Mouse (Mus musculus) CD4-positive helper T cell, adult 2 months (primary cell): ENCODE measurements at regions not wholly inside any gene's neighbourhood (a gene's known extent, or its start where the extent isn't known, plus 50 kb on each side); places are given as distances from the start of the nearest gene placed in this dataset.

Experiments used
- DNase-seq: peaks from one replicate; pipeline ENCODE4 v3.0.0-alpha.2; 2012; ENCODE audit warnings: low read depth, missing footprints, low spot score

DNA sequence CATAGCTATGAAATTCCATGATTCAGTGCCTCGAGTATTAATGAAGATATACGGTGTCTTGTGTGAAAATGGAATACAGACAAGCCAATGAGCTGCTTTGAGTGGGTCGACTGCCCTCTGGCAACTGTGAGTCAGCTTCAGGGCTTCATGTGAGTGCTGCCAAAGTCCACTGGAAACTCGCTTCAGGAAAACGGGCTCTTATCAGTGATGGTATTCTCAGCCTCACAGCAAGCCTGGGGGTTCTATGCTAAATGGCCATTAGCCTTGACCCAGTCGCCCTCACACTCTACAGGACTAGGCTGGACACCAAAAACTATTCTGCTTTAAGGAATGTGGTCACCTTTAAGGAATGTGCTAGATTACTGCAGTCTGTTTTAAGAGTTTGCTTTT is 477.8 kb downstream of the Efnb2 start:
- DNase-seq, result no peak

- DNase-seq, result no peak
Measured at GRCm38 (mm10) chr8:8182616-8183232, 478.3 kb downstream of the Efnb2 start.

DNA sequence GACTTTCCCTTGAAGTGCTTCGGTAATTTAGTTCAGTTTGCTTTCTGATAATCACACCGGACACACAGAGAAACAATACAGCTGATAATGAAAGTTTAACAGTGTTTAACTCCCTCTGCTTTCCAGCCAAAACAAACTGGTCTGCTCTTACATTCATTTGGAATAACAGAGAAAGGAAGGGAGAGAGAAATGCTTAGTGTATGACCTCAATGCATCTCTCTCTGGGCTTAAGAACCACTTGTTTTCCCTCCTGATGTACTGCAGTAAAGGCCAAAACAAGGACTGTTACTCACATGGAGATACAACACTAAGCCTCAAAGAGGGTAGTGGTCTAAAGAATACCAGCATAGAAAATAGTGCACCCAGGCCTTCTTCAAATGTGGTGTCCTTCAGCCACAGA is 478.9 kb downstream of the Efnb2 start:
- no peak for DNase-seq

DNA sequence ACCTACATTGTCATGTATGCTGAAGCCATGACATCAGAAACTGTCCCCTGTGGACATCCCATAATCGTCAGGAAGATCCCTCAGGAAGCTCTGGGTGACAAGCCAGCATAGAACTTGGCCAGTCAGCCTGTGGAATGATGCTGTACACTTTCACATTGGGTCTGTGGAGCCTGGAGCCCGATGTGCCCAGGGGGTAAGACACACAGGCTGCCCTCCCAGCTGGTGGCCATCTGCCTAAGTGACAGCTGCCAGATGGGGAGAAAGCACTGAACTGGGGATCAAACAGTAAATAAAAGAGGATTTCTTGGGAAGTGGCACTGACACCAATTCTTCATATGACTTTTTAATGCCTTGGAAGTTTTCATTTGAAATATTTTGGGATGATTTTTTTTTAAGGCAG is 486.8 kb downstream of the Efnb2 start:
- DNase-seq, result no peak

GRCm38 (mm10) chr8:8168674-8169073 is 492.4 kb downstream of the Efnb2 start:
- DNase-seq, result no peak

- DNase-seq, result no peak
Measured at GRCm38 (mm10) chr8:8168250-8168649, 492.8 kb downstream of the Efnb2 start.

DNA sequence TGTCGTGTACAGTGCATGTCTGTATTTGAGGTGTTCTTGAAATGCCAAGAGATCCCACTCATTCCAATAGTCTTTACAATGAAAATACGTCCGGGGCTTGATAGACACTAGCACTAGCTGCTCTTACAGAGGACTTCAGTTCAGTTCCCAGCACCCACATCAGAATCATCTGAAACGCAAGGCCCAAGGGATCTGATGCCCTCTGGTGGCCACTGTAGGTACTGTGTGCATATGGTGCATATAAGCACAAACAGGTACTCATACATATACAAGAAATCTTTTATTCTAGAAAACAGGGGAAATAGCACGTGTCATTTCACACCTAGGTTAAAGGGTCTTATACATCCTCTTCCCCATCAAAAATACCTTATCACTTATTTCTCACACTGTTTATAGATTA is 513.5 kb downstream of the Efnb2 start:
- DNase-seq, result no peak

DNA sequence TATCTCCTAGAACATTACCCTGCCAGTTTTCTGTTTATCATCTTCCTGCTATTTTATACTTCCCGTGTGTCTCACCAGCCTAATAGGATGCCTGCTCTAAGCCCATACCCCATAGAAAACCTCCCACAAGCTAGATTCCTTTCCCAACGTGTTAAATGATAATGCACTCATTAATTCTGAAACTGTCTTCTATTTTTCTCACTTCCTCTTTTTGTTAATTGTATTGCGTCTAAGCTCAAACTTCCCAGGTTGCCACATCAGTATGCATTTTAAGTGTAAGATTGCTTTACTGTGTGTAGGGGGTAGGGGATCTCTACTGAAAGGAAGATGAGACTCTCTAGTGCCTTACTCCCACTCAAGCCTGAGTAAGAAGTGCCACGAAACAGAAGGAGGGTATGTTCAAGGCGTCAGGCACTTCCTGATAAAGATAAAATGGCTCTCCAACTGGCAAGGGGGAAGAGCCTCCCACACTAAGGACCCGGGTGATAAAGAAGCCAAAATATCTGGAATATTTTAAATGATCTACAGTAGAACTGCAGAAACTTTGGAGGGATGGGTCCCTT is 518.0 kb downstream of the Efnb2 start:
- no peak for DNase-seq

DNA sequence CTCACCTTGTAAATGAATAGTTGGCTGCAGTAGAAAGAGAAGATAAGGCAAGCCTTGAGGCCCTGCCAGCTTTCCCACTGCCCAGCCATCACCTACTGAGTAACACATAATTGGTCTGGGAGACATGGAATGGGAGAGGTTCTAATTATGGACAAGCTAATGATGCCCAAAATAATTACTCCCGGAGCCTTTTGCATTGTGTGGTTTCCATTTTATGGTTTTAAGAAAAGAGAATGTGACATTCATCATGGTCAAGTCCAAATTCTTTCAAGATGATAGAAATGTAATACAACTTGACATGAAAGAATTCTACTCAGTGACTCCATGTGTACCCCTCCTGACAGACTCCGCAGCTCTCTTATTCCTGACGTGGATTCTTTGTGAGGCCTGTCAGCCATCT is 518.6 kb downstream of the Efnb2 start:
- DNase-seq, result no peak

DNA sequence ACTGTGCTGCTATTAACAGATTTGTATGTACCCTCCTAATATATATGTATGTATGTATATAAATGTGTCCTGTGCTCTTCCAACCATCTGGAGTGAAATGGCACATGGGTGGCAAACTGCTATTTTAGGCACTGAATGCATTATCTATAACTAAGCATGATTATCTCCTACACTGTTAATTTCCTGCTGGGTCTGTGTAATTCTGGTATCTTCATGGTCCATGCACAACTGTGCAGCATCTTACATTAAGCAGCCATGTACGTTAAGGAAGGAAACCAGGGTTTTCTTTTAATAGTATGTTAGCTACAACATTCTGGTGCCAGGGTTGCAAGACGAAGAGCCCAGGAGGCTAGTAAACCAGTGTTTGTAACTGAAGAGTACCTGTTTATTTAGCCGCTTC is 521.3 kb downstream of the Efnb2 start:
- no peak for DNase-seq

- DNase-seq, result no peak
Measured at GRCm38 (mm10) chr8:8133001-8133785, 527.8 kb downstream of the Efnb2 start.

GRCm38 (mm10) chr8:8131961-8132376 is 529.1 kb downstream of the Efnb2 start:
- DNase-seq, result no peak

DNA sequence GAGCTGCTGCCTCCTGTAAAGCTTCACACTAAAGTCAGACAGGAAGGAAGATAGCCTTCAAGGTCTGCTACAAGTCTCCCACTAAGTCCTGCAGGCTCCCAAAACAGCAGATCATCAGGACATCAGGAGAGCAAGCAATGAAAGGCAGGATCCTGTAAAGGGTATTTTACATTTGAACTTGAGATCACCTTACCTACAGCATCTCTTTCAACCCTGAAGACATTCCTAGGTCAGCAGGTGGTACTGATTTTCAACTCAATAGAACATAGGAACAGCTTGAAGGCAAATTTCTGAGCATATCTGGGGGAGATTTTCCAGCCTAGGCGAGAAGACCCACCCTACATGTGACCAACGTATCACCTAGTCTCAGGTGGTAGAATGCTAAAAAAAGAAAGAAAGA is 530.2 kb downstream of the Efnb2 start:
- no peak for DNase-seq

GRCm38 (mm10) chr8:8115595-8116429 is 545.2 kb downstream of the Efnb2 start:
- no peak for DNase-seq

- no peak for DNase-seq
Measured at GRCm38 (mm10) chr8:8114604-8115003, 546.4 kb downstream of the Efnb2 start.

DNA sequence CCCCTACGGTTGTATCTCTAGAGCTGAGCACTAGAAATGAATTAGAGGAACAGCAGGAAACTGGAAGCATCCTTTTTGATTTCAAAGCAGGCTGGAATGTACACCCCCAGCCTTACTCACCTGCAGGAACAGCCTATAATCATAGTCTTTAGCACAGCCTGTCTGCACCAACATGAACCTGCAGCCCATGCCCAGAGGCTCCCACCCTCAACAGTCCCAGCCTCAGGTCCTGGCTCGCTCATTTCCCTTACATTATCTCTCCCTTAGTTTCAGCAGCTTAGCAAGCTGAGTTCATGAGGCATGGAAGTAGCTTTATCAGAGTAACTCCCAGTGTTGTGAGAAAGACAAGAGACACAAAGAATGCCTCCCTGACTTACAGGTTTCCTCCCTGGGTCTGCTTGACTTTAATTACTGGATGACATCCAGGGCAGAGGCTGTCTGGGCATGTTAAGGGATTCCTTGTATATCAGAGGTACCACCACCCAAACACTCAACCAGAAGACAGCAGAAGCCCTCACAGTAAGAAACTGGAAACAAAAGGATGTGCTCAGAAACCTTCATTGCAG is 551.2 kb downstream of the Efnb2 start:
- DNase-seq, result no peak

DNA sequence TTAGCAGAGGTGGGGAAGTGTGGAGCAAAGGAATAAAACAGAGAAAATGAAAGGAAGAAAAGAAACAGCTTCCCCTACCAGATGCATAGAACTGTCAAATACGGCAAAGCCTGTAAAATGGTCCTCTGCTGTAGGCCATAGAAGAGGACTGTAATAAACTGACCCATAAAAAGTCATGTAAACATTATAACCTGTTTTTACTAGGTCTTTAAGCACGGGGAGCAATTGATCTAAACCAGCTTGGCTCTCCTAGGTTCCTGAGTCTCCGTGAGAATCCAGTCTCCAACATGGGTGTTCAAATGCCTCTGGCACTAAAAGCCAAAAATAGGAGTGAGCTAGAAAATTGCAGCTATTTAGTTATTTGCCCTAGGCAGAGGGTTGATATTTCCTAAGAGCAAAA is 557.5 kb downstream of the Efnb2 start:
- DNase-seq, result no peak

DNA sequence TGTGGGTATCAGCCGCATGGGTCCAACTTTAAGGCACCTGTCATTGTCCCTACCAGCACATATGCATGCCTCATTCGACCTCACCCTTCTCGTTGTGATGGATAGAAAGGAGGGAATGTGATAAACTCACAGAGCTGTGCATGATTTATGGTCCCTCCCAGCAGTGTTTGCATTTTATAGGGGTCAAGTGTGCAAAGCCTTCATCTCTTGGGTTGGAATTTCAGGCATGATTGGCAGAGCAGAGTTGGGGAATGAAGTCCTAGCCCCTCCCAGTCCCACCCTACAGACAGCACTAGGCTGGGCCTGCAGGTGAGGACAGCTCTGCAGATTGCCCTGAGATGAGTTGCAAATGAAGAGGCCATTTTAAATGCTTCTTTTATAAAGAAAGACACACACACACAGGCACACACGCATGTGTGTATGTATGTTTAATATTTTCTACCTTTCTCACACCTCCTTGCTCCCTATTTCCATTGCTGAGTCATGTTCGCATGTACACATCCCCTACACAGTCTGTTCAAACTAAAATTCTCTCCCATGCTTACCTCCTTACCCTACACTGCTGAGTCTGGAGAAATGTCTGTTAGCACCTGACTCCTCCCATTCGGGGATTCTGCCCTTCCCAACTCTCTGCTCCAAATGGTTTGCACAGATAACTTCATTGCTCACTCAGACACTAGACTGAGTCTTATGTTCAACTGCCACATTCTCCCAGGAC is 558.9 kb downstream of the Efnb2 start:
- DNase-seq, result no peak

DNA sequence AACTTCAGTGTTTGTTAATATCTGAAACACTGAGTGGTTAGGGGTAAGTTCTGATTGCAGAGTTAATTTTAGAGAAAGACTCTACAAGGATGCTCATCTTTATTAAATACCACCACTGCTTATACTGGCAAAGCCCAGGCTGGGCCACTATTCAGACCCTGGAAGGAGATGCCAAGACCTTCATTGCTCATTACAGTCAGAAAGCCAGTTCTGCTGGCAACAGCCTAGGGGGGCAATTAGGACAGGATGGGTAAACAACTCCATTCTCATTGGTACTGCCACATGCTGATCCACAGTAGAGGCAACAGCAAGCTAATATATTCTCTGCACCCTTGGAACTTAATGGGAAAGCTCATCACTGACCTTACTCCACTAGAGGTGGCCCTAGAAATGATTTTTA is 568.5 kb downstream of the Efnb2 start:
- DNase-seq, result no peak

- no peak for DNase-seq
Measured at GRCm38 (mm10) chr8:8084652-8085051, 576.4 kb downstream of the Efnb2 start.

DNA sequence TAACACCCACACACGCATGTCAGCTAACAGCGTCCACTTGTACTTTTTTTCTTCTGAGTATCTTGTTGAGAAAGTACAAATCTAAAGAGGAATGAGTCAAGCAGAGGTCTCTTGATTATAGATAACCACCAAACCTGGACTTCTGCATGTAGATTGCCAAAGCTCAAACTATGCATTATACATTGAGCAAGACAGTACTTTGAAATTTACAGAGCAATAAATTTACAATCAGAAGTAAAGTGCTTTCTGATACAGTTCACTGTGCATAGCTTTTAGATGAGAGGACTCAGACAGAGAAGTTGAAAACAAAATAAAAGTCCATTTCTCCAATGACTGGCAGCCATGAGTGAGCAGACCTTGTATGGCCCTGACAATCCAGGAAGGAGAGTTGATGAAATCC is 597.0 kb downstream of the Efnb2 start:
- DNase-seq, result no peak
